Mouse (Mus musculus) kidney, adult 9 months (tissue): ENCODE measurements at regions not wholly inside any gene's neighbourhood (a gene's known extent, or its start where the extent isn't known, plus 50 kb on each side); places are given as distances from the start of the nearest gene placed in this dataset.

ENCODE experiments used
- DNase-seq: peaks from one replicate; pipeline ENCODE4 v3.0.0; 2022

- DNase-seq: no peak
Measured at GRCm38 (mm10) chr17:62412666-62413180, 468.4 kb downstream of the Efna5 start.

DNA sequence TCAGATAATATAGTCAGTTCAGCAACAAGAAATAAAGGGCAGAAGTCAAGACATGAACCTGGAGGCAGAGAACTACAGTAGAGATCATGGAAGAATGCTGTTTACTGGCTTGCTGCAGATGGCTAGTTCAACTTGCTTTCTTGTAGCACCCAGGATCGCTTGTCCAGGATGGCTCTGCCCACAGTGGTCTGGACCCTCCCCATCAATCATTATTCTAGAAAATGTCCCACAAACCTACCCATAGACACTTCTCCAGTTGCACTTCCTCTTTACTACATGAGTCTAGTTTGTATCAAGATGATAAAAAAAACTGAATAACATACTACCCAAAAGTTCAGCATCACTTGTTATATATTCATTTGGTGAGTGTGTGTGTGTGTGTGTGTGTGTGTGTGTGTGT is 477.4 kb downstream of the Efna5 start:
- DNase-seq: no peak

DNA sequence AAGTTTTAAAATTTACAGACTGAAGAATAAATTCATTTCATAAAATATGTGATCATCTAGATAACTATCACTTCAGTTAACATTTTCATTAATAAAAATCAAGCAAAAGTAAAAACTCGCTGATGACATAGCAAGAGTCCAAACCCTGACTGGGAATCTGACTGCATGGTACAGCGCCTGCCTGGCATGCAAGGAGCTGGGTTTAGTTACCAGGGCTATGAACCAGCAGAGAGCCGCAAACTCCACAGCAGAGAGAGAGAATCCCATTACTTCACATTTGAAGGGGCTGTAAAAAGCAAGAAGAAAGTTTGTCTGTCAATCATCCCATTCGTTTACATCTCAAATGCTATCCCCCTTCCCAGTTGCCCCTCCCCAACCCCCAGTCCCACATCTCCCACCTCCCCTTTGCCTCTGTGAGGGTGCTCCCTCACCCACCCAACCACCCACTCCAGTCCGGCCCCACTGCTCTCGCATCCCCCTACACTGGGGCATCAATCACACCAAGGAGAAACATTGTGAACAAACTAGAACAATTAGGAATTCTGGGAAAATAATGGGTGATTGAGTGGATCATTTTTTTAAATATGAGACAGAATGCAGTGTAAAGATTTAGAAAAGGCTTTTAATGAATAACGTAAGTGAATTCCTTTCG is 487.6 kb downstream of the Efna5 start:
- DNase-seq: no peak

DNA sequence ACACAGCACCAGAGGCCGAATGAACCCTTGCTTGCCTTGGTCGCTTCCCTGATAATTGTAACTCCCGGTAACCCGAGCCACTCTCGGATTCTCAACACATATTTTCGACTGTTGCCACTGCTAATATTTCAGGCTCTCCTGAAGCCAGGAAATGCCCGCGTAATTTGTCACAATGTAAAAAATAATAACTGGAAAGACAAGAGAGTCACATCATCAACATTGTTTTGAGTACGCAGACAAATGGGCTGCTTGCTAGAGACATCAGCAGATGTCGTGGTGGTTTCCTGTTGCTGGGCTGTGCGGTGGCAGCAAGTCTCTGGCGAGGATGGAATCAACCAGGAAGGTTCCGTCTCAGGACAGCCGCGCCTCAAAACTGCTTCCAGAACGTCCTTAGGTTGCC is 497.1 kb downstream of the Efna5 start:
- no peak for DNase-seq

GRCm38 (mm10) chr17:62378868-62379417 is 502.2 kb downstream of the Efna5 start:
- DNase-seq: no peak

- DNase-seq: no peak
Measured at GRCm38 (mm10) chr17:62369100-62369499, 512.0 kb downstream of the Efna5 start.

DNA sequence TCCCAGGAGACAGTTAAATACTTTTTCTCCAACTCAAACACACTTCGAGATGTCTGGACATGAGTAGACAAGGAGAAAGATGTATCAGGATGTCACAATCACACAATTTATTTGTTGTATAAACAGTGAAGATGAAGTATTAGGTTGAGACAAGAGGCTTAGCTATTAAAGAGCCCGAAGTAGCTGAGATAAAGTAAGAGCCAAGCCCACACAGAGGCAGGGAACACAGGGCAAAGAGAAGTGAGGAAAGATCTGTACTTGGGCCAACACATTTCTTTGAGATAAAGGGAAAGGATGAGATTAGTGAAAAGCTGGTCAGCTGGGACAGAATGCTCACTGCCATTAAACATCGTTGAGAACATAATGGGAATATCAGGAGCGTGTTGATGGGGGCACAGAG is 513.2 kb downstream of the Efna5 start:
- no peak for DNase-seq

- DNase-seq: no peak
Measured at GRCm38 (mm10) chr17:62358323-62358722, 522.8 kb downstream of the Efna5 start.

DNA sequence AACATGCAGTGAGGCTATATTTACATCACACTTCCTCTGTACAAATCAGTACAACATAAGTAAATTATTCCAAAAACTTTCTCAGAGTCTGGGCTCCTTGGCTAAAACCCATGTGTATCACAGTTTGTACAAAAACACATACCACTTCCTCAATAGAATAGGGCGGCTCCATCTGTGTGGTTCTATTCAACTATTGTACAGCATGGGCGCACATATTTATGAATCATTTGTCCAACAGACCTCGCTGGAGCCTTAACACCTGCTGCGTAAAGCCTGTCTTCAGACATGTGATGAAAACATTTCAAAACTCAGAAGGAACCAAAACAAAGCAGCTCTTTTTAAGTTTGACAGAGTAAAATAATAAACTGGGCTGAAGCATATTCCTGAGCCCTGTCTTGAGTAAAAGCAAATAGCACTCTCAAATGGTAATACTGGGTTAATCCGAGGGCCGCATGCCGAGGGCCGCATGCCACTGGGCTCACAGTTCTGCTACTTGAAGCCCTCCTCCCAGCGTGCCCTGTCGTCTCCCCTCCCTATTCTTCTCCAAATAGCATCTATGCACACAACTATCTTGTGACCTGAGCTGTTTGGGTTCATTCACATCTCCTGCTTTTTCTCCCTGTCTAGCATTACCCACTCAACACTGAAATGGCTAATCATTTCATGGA is 543.1 kb downstream of the Efna5 start:
- DNase-seq: no peak

GRCm38 (mm10) chr17:62330226-62330625 is 550.9 kb downstream of the Efna5 start:
- no peak for DNase-seq

- no peak for DNase-seq
Measured at GRCm38 (mm10) chr17:62326844-62327243, 554.3 kb downstream of the Efna5 start.

DNA sequence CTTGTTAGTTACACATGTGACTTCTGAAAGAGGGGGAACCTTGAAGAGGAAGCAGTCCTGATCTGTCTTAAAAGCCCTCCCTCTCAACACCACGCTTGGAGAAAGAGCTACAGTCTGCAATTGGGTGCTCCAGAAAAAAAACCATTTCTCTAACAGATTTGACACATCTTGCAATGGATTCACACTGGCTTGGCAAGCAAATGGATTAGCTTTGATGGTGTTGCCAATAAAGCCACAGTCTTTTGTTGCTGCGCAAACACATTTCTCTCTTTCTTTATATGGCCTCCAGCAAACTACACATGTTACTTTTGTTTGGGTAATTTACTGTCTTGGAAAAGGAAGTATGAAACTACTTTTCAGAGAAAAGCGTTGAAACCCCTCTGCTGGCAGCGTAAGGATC is 562.1 kb downstream of the Efna5 start:
- DNase-seq: no peak

- DNase-seq: peak; percentile 9
Measured at GRCm38 (mm10) chr17:62310059-62310458, 571.1 kb downstream of the Efna5 start.

- DNase-seq: no peak
Measured at GRCm38 (mm10) chr17:62307111-62307510, 574.0 kb downstream of the Efna5 start.

GRCm38 (mm10) chr17:62306524-62306923 is 574.6 kb downstream of the Efna5 start:
- DNase-seq: no peak

DNA sequence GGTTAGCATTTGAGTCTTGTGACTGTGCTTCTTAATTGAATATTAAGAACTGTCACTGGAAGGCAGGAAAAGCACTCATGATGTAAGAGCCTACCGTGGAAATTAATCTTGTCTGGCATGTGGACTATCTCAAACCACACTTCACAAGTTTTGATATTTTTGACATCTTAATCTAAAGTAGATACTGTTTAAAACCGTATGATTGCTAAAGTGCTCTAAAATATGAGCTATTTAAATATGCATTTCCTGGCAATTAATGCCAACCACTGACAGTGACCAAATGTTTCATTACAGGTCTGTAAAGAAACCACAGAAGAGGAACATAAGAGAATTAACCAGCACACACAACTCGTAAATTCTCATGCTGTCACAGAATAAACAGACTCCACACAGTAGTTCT is 576.0 kb downstream of the Efna5 start:
- no peak for DNase-seq

DNA sequence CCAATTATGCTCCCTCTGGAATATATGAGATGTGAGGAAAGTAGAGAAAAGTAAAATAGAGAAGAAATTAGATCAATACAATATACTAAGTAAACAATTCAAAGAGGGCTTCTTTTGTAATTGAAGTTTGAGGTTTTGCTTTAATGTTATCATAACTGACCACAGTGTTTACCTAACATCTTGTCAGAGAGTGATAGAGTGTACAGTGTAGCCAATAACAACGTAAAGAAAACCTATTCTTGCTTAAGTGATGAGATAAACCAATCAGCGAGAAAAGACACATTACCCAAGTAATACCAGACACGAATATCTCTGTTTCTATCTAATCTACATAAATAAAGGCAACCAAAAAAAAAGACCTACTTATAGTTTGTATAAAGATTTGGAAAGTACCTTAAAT is 577.0 kb downstream of the Efna5 start:
- no peak for DNase-seq

- DNase-seq: no peak
Measured at GRCm38 (mm10) chr17:62299875-62300274, 581.2 kb downstream of the Efna5 start.

DNA sequence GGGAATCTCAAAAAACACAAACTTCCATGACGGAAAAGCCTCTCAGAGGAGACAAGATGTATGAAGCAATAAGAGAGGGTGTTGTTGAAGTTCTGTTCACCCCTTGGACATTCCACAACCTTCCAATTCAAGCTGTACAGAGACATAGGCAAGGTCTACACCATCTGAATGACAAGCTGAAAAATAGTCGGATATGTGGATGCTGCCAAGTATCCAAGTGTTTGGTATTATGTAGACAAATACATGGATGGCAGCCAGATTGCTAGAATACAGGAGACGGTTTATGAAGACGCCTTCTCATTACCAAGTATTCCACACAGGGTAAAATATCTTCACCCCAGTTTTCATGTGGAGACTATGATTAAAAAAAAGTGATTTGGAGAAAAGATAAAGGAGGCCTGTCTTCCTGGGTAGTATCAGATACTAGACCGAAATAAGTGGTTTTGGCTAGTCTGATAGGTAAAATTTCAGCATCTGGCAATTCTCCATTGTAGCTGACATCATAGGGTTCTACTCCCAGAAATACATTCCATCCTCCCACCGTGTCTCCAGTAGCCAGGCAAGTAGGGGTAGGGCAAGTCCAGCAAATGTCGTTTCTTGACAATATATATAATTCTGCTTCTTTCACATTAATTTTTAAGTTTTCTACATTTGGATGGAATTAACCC is 583.6 kb downstream of the Efna5 start:
- DNase-seq: no peak

GRCm38 (mm10) chr17:62295412-62295811 is 585.7 kb downstream of the Efna5 start:
- DNase-seq: no peak

DNA sequence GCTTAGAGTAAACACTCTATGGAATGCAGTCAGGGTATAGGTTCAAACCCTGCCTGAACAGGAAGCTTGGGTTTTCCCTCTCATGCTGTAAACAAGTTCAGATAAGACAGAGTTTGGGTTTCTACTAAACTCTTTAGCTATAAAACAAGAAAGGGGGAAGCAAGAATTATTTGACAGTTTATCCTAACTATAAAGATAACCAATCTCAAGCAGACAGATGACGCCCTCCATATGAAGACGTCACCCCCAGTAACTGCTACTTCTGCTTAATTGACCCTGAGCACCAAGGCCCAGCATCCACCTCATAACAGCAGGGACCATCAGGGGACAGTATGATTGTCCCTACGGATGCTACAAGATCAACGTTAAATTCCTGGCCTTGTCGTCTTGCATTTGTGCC is 588.4 kb downstream of the Efna5 start:
- no peak for DNase-seq

- no peak for DNase-seq
Measured at GRCm38 (mm10) chr17:62287666-62288065, 593.5 kb downstream of the Efna5 start.

DNA sequence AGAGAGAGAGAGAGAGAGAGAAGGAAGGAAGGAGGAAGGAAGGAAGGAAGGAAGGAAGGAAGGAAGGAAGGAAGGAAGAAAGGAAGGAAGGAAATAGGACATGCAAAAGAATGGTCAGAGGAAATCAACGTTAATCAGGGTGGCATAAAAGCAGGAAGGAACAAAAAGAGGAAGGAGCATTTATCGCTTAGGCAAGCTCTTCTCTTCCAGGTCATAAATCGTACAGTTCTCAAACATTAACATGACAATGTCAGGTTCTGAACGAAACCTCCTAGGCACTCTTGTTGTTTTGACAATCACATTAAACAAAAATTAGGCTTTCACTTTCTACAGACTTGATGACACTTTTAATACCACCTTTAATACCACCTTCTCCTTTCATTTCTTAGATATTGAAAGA is 594.0 kb downstream of the Efna5 start:
- DNase-seq: no peak
